15 mouse cellular contexts compared by ENCODE assay signal in the genomic region with DNA sequence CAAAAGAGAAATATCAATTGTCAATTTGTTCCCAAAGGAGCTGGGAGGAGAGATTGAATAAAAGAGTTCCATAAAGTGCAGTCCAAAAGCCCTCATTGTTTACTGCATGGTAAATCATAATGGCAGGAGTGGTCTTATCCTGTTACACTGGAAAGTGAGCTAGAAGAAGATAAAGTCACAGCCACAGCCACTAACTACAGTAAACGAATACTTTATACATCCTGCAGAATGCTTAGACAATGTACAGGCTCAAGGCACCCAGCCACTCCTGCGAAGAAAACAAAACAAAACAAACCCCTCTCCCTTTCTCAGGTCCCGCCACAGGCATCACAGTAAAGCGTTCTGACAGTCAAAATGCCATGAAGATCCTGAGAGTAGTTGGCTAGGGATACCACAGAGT.
"Had no signal": no experiment of that assay in that cellular context is flagged by ENCODE, and none has a peak within 500 bp of the region (broad histone marks: within the 10 kb centered on the region; RNA-seq: fewer than 3 reads in every experiment).

No protein-coding gene starts in this region.

- H3K4me3 ChIP-seq: limb, embryonic 13.5 days; midbrain, embryonic 10.5 days; neural tube, embryonic 13.5 days had no signal

- H3K36me3 ChIP-seq: limb, embryonic 13.5 days; midbrain, embryonic 10.5 days; neural tube, embryonic 13.5 days had no signal

- H3K9me3 ChIP-seq: limb, embryonic 13.5 days; midbrain, embryonic 10.5 days; neural tube, embryonic 13.5 days had no signal

- H3K27me3 ChIP-seq: limb, embryonic 13.5 days; neural tube, embryonic 13.5 days had no signal

- H3K9ac ChIP-seq: limb, embryonic 13.5 days; liver, embryonic 14.5 days; neural tube, embryonic 13.5 days had no signal

- DNase-seq: kidney, adult 11 months; kidney, postnatal 14 days; layer of hippocampus, adult 9-11 months; layer of hippocampus, postnatal 36 days; lung, adult 18-20 months; lung, postnatal 4 days; retina, postnatal 1 day; right cerebral cortex, postnatal 4 days; spleen, adult 18-20 months; thymus, adult 18-20 months; thymus, postnatal 14 days had no signal

- H3K27ac ChIP-seq: limb, embryonic 13.5 days; liver, embryonic 14.5 days; midbrain, embryonic 10.5 days; neural tube, embryonic 13.5 days had no signal

- H3K4me2 ChIP-seq: limb, embryonic 13.5 days; neural tube, embryonic 13.5 days had no signal
